Mouse (Mus musculus): ENCODE data around the gene Opn5.

Gene Opn5

DNA sequence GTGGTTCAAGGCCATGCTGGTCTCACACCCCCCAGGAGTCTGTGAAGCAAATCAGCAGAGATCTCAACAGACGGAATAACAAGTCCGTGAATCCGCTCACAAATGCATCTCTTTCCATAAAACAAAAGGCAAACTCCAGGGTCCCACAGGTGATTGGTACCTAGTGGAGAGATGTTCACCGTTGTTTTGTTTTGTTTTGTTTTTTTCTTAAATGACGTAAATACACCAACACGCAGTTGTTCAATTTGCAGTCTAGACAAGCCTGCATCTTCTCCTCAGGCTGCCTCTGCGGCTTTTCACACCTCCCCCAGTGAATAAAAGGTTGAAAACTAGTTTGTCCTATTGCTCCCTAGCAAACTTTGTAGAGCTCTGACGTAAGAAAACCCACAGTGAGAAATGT lies at the start of gene Opn5:
Gene Opn5, minus strand, starts transcription at position 101 of the 400 bp plus-strand sequence.
- no peak for DNase-seq

GRCm38 (mm10) chr17:42658634-42659422 lies 47.6 kb upstream of the Opn5 start:
- DNase-seq, result no peak

DNA sequence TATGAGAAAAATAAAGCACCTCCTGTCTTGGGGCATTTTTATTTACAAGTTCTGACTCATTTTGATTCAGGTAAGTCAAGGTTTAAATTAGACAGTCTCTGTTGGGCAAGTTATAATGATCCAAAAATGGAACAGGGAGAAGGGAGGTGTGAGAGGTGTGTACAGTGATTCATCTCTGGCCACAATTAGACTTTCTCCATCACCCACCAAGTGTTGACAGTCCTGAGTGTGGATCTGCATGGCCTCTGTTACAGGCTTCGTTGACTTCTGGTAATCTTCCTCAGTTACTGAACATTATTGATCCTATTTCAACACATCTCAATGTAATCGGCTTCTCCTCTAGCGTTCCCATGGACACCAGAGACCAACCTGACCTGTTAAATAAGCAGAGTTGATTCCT lies 32.2 kb upstream of the Opn5 start:
- no peak for DNase-seq

DNA sequence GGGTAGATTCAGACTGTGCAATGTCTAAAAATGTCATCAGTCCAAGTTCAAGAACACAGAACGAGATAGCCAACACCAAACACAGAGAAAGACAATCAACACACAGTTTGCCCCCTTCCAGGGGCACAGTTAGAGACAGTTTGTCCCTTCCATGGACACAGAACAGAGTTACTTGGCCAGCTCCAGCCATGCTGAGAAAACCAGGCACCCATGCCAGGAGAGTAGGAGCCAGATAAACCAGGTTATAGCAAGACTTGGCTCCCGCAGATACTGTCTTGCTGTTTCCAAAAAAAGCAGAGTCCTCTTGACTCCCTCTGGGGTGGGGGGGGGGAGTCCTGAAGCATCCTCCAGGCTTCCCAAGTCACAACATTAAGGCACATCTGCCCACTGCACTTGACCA lies 19.0 kb upstream of the Opn5 start:
- no peak for DNase-seq

DNA sequence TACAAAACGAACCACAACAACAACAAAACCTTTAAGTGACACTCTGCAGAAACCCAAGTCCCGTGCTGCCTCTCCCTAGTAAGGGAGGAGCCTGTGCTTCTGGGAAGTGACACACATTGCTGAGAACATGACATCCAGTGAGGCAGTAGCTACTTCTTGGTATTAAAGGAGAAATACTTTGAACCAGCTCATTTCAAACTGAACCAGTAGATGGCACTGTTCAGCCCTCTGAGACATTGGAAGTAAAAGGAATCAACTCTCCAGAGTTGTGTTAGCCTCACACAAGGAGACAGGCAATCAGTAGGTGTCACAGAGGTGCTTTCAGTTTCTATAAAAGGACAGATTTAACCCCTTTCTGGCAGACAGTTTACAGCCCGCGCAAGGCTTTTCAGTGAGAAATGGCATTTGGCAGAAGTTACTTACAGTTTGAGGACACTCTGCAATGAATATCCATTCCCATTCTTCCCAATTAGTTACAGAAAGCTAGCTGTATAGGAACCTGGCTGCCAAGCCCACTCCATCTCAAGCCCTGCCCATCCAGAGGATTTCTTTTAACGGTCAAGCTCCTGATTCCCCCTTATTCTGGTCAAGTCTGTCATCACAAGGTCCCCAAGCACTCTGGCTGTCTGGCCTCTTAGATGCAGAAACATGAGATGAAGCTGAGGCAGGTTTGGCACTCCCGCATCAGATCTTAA lies 2.0 kb upstream of the Opn5 start:
- DNase-seq, result peak; percentile 9

- no peak for DNase-seq
Measured at GRCm38 (mm10) chr17:42608270-42608669, 2.9 kb downstream of the Opn5 start.

DNA sequence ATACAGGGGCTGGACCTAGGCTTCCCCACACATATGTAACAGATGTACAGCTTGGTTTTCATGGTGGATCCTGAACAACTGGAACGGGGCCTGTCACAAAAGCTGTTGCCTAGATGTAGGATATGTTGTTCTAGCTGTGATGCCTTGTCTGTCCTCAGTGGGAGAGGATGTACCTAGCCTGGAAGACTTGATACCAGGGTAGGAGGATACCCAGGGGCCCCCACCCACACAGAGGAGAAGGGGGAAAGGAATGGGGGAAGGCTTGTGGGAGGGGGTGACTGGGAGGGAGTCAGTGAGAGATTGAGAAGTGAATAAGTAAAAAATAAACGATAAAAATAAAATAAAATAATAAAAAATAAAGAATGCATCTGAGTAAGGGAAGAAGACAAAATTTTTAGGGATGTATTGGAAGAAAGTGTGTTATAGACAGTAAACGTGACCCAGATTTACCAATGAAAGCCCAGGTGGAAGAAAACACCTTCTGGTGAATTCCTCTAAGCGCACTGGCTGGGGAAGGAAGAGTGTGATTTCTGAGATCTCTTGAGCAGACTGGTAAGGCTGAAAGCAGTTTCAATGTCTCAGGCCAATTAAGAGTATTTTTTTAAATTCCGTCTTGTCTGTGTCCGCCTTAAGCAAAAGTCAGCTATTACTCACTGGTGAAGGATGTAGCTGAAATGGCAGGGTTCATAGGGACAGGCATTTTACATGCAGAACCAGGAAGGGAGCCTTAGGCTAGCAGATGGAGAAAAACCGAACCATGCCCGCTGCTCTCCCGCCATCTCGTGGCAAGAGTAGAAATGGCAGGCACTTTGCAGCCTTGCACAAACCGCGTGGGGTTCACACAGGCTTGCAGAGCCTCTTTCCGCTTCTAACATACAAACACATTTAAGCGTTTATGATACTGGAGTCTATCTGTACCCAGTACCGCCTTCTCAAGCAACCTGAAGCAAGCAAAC lies 8.1 kb downstream of the Opn5 start:
- DNase-seq, result peak; percentile 61

- no peak for DNase-seq
Measured at GRCm38 (mm10) chr17:42586486-42586885, 24.7 kb downstream of the Opn5 start.

GRCm38 (mm10) chr17:42583029-42583331 lies 28.2 kb downstream of the Opn5 start:
- DNase-seq, result no peak

- no peak for DNase-seq
Measured at GRCm38 (mm10) chr17:42582281-42583028, 28.7 kb downstream of the Opn5 start.

DNA sequence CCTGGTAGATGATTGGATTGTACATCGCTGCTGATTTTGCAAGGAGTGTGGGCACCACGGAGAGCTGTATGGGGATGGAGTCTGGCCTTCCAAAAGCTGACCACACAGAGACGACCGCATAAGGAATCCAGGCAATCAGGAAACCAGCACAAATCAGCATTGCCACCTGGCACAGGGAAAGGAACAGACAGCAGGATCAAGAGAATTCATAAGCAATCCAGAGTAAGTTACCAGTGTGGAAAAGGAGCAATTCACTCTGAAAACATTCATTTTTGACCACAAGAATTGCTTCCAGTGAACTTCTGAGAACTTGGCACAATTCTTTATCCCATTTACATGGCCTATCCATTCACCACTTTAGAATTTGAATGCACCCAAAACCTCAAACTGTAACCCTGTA lies 30.6 kb downstream of the Opn5 start:
- no peak for DNase-seq

GRCm38 (mm10) chr17:42580196-42580595 lies 31.0 kb downstream of the Opn5 start:
- DNase-seq, result no peak

DNA sequence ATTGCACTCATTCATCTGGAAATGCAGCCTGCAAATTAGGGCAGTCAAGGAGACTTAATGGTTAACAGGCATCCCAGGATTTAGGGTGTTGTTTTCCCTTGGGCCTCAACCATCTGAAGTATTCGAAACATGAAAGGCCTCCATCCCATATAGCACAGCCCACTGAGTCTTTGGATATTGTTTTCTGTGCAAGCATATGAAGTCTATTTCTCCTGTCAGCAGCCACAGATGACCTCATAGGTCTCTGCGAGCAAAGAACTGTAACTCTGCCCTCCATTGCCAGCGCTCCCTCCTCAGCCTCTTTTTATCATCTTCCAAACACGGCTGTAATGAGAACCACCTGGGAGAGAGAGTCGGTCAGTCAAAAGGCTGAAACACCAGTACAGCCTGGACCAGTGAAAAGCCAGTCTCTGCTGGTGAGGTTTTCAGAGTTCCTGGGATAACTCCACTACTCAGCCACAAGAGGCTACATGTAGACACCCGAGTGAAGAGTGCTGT lies 34.5 kb downstream of the Opn5 start:
- DNase-seq, result no peak

- no peak for DNase-seq
Measured at GRCm38 (mm10) chr17:42573786-42574185, 37.4 kb downstream of the Opn5 start.

- no peak for DNase-seq
Measured at GRCm38 (mm10) chr17:42549578-42549977, 61.6 kb downstream of the Opn5 start.

GRCm38 (mm10) chr17:42530147-42530546 lies 81.0 kb downstream of the Opn5 start:
- DNase-seq, result no peak

GRCm38 (mm10) chr17:42509356-42510262 lies 101.6 kb downstream of the Opn5 start:
- no peak for DNase-seq

Data from cerebellum, adult 9-11 months (tissue).